Mouse (Mus musculus): ENCODE data around the gene Batf3.

- no peak for TF ChIP-seq CTCF (IDR thresholded peaks at IDR 0.05)
- no peak for TF ChIP-seq EP300 (IDR thresholded peaks at IDR 0.05)
Measured at GRCm38 (mm10) chr1:191123696-191124095, 26.0 kb downstream of the Batf3 start.
